Mouse (Mus musculus) B cell, adult 62 days (primary cell): ENCODE data around the gene Prg3. TPM values are rescaled to one million over a fixed set of nuclear protein-coding genes. Genes with fewer than 3 reads are reported as not detected.

Source experiments
- total RNA-seq: library from RNA; stranded (reverse); gene quantifications from 4 replicates; pipeline ENCODE4 v1.2.4, GENCODE M21; 2023

Prg3 gene
- not detected in 4 replicates for total RNA-seq

GRCm38 (mm10) chr2:84987930-84988329 lies at the start of gene Prg3:
Gene Prg3 (plus strand): TSS chr2:84988215.

GRCm38 (mm10) chr2:84980188-84980587 lies 7.8 kb upstream of the Prg3 start, which contains the start of gene Prg2:
Gene Prg2 (plus strand): TSS chr2:84980461.

GRCm38 (mm10) chr2:85037047-85038026 lies 49.3 kb downstream of the Prg3 start, which contains the start of the genes Ssrp1 and P2rx3:
Gene Ssrp1 (plus strand): TSS chr2:85037234.
Gene P2rx3 (minus strand): TSS chr2:85037462.

Other genes with a start within 250 kb of the Prg3 start
- not detected in 4 replicates for gene Gm19426, start 244.6 kb upstream of the Prg3 start, total RNA-seq
- 0.66 to 0.81 TPM in 2 of 4 replicates, not detected in the others for gene Serping1, start 212.8 kb upstream of the Prg3 start, total RNA-seq
- 9.9 to 13.9 TPM (median 12.4 TPM) in 4 replicates for gene Ube2l6, start 189.4 kb upstream of the Prg3 start, total RNA-seq
- gene Smtnl1, start 165.6 kb upstream of the Prg3 start, total RNA-seq = not detected in 4 replicates
- gene Timm10, start 161.2 kb upstream of the Prg3 start, total RNA-seq = 15.5 to 34.2 TPM (median 20.3 TPM) in 4 replicates
- 5.8 to 6.3 TPM (median 5.9 TPM) in 4 replicates for gene Slc43a1, start 149.4 kb upstream of the Prg3 start, total RNA-seq
- gene Rtn4rl2, start 101.5 kb upstream of the Prg3 start, total RNA-seq = not detected in 4 replicates
- 9.0 to 14.1 TPM (median 10.9 TPM) in 4 replicates for gene Slc43a3, start 51.6 kb upstream of the Prg3 start, total RNA-seq
- gene Prg2, start 7.8 kb upstream of the Prg3 start, total RNA-seq = 0.98 to 2.2 TPM (median 1.6 TPM) in 4 replicates
- gene Ssrp1, start 49.0 kb downstream of the Prg3 start, total RNA-seq = 165 to 186 TPM (median 182 TPM) in 4 replicates
- gene P2rx3, start 49.2 kb downstream of the Prg3 start, total RNA-seq = 0.31 to 0.86 TPM (median 0.68 TPM) in 4 replicates
- gene Tnks1bp1, start 59.8 kb downstream of the Prg3 start, total RNA-seq = 35.1 to 48.5 TPM (median 36.5 TPM) in 4 replicates
- gene Aplnr, start 148.0 kb downstream of the Prg3 start, total RNA-seq = not detected in 4 replicates
- not detected in 4 replicates for gene Lrrc55, start 209.0 kb downstream of the Prg3 start, total RNA-seq